Mouse (Mus musculus): ENCODE measurements at regions not wholly inside any gene's neighbourhood (a gene's known extent, or its start where the extent isn't known, plus 50 kb on each side); places are given as distances from the start of the nearest gene placed in this dataset.

- Histone ChIP-seq H3K27ac (ENCODE audit: insufficient read depth, low read length) (no peak overlapping the region), H3K27me3 (ENCODE audit: control insufficient read depth, insufficient read depth, low read length) (no peaks in the 10 kb centered on the region), H3K4me3 (replicated peaks; ENCODE audit: insufficient read depth, low read depth, low read length) (no peak overlapping the region), H3K4me1 (ENCODE audit: control insufficient read depth, insufficient read depth, low read length) (no peaks in the 10 kb centered on the region)
- TF ChIP-seq POLR2A (IDR thresholded peaks at IDR 0.05; ENCODE audit: borderline replicate concordance, insufficient read depth, low read length) (no peak), CTCF (IDR thresholded peaks at IDR 0.05; ENCODE audit: borderline replicate concordance, insufficient read depth, low read depth, low read length) (no peak)
- DNase-seq, result no peak
- whole genome bisulfite sequencing, result 28% methylated on average over 3 of the region's 3 CpGs
Measured at GRCm38 (mm10) chr4:52118439-52119072, 320.5 kb upstream of the Smc2 start.

GRCm38 (mm10) chr4:52152565-52153164, 286.4 kb upstream of the Smc2 start:
- Histone ChIP-seq H3K4me3 (replicated peaks; ENCODE audit: insufficient read depth, low read depth, low read length) (no peak overlapping the region), H3K4me1 (ENCODE audit: control insufficient read depth, insufficient read depth, low read length) (no peaks in the 10 kb centered on the region), H3K27ac (ENCODE audit: insufficient read depth, low read length) (no peak overlapping the region), H3K27me3 (ENCODE audit: control insufficient read depth, insufficient read depth, low read length) (no peaks in the 10 kb centered on the region)
- no peak for TF ChIP-seq CTCF (IDR thresholded peaks at IDR 0.05; ENCODE audit: borderline replicate concordance, insufficient read depth, low read depth, low read length)
- no peak for TF ChIP-seq POLR2A (IDR thresholded peaks at IDR 0.05; ENCODE audit: borderline replicate concordance, insufficient read depth, low read length)
- 77% methylated on average over 6 of the region's 6 CpGs for WGBS
- no peak for DNase-seq

- Histone ChIP-seq H3K27me3 (ENCODE audit: control insufficient read depth, insufficient read depth, low read length) (no peaks in the 10 kb centered on the region), H3K4me3 (replicated peaks; ENCODE audit: insufficient read depth, low read depth, low read length) (no peak overlapping the region), H3K4me1 (ENCODE audit: control insufficient read depth, insufficient read depth, low read length) (no peaks in the 10 kb centered on the region), H3K27ac (ENCODE audit: insufficient read depth, low read length) (no peak overlapping the region)
- TF ChIP-seq CTCF (IDR thresholded peaks at IDR 0.05; ENCODE audit: borderline replicate concordance, insufficient read depth, low read depth, low read length), result no peak
- no peak for TF ChIP-seq POLR2A (IDR thresholded peaks at IDR 0.05; ENCODE audit: borderline replicate concordance, insufficient read depth, low read length)
- 84% methylated on average over 4 of the region's 4 CpGs for WGBS
- DNase-seq, result no peak
Measured at GRCm38 (mm10) chr4:52176240-52176639, 262.8 kb upstream of the Smc2 start.

- Histone ChIP-seq H3K27me3 (ENCODE audit: control insufficient read depth, insufficient read depth, low read length) (no peaks in the 10 kb centered on the region), H3K4me1 (ENCODE audit: control insufficient read depth, insufficient read depth, low read length) (no peaks in the 10 kb centered on the region), H3K4me3 (replicated peaks; ENCODE audit: insufficient read depth, low read depth, low read length) (no peak overlapping the region), H3K27ac (ENCODE audit: insufficient read depth, low read length) (no peak overlapping the region)
- no peak for DNase-seq
- 84% methylated on average over 3 of the region's 3 CpGs for WGBS
- no peak for TF ChIP-seq POLR2A (IDR thresholded peaks at IDR 0.05; ENCODE audit: borderline replicate concordance, insufficient read depth, low read length)
- no peak for TF ChIP-seq CTCF (IDR thresholded peaks at IDR 0.05; ENCODE audit: borderline replicate concordance, insufficient read depth, low read depth, low read length)
Measured at GRCm38 (mm10) chr4:52197777-52198176, 241.3 kb upstream of the Smc2 start.

GRCm38 (mm10) chr4:52210601-52211000, 228.4 kb upstream of the Smc2 start:
- H3K27ac ChIP-seq (ENCODE audit: insufficient read depth, low read length), result no peak overlapping the region
- TF ChIP-seq POLR2A (IDR thresholded peaks at IDR 0.05; ENCODE audit: borderline replicate concordance, insufficient read depth, low read length), result no peak
- TF ChIP-seq CTCF (IDR thresholded peaks at IDR 0.05; ENCODE audit: borderline replicate concordance, insufficient read depth, low read depth, low read length), result no peak
- H3K4me3 ChIP-seq (replicated peaks; ENCODE audit: insufficient read depth, low read depth, low read length), result no peak overlapping the region
- H3K4me1 ChIP-seq (ENCODE audit: control insufficient read depth, insufficient read depth, low read length), result no peaks in the 10 kb centered on the region
- H3K27me3 ChIP-seq (ENCODE audit: control insufficient read depth, insufficient read depth, low read length), result no peaks in the 10 kb centered on the region
- no peak for DNase-seq

- 6% methylated on average over 5 of the region's 5 CpGs for WGBS
- H3K27ac ChIP-seq (ENCODE audit: insufficient read depth, low read length), result no peak overlapping the region
Measured at GRCm38 (mm10) chr4:52211022-52211421, 228.0 kb upstream of the Smc2 start.

GRCm38 (mm10) chr4:52213363-52213762, 225.7 kb upstream of the Smc2 start:
- no peak for DNase-seq
- Histone ChIP-seq H3K27me3 (ENCODE audit: control insufficient read depth, insufficient read depth, low read length) (no peaks in the 10 kb centered on the region), H3K4me3 (replicated peaks; ENCODE audit: insufficient read depth, low read depth, low read length) (no peak overlapping the region), H3K27ac (ENCODE audit: insufficient read depth, low read length) (no peak overlapping the region), H3K4me1 (ENCODE audit: control insufficient read depth, insufficient read depth, low read length) (no peaks in the 10 kb centered on the region)
- no peak for TF ChIP-seq CTCF (IDR thresholded peaks at IDR 0.05; ENCODE audit: borderline replicate concordance, insufficient read depth, low read depth, low read length)
- no peak for TF ChIP-seq POLR2A (IDR thresholded peaks at IDR 0.05; ENCODE audit: borderline replicate concordance, insufficient read depth, low read length)
- WGBS, result 57% methylated on average over 3 of the region's 3 CpGs

More at GRCm38 (mm10) chr4:52211022-52211421, 228.0 kb upstream of the Smc2 start:
- no peaks in the 10 kb centered on the region for H3K27me3 ChIP-seq (ENCODE audit: control insufficient read depth, insufficient read depth, low read length)
- H3K4me1 ChIP-seq (ENCODE audit: control insufficient read depth, insufficient read depth, low read length), result no peaks in the 10 kb centered on the region
- DNase-seq, result peak in 1 of 2 experiments; percentile 3
- no peak overlapping the region for H3K4me3 ChIP-seq (replicated peaks; ENCODE audit: insufficient read depth, low read depth, low read length)
- TF ChIP-seq CTCF (IDR thresholded peaks at IDR 0.05; ENCODE audit: borderline replicate concordance, insufficient read depth, low read depth, low read length) (no peak), POLR2A (IDR thresholded peaks at IDR 0.05; ENCODE audit: borderline replicate concordance, insufficient read depth, low read length) (no peak)
